Mouse (Mus musculus) G1E (cell line): ENCODE data around the gene Rptn. TPM values are rescaled to one million over a fixed set of nuclear protein-coding genes. Genes with fewer than 3 reads are reported as not detected.

Experiments used
- ATAC-seq: 2 replicates; pipeline ENCODE4 v1.8.0; 2016; ENCODE audit warnings: mild to moderate bottlenecking; ENCODE audit not compliant: insufficient number of reproducible peaks, poor library complexity, low FRiP score, severe bottlenecking; ENCODE audit errors: extremely low read depth
- DNase-seq: peaks from one replicate; pipeline ENCODE4 v3.0.0; 2012; ENCODE audit warnings: low spot score
- H3K27me3 ChIP-seq: 2 replicates; pipeline ENCODE4 v1.6.1; 2012; ENCODE audit warnings: mild to moderate bottlenecking, low read length, inconsistent platforms; ENCODE audit not compliant: insufficient read depth
- H3K36me3 ChIP-seq: replicated peaks from 2 replicates; pipeline ENCODE3; 2012; ENCODE audit warnings: mild to moderate bottlenecking, inconsistent platforms
- H3K4me1 ChIP-seq: 2 replicates; pipeline ENCODE4 v1.6.1; 2012; ENCODE audit warnings: low read depth, low read length, inconsistent platforms, mixed read lengths; ENCODE audit not compliant: insufficient read depth
- H3K4me3 ChIP-seq: 2 replicates; pipeline ENCODE4 v1.5.1; 2012; ENCODE audit warnings: low read depth, mild to moderate bottlenecking, inconsistent platforms, low read length, moderate library complexity, mixed read lengths
- H3K9me3 ChIP-seq: replicated peaks from 2 replicates; pipeline ENCODE4 v1.6.1; 2012; ENCODE audit warnings: inconsistent platforms
- CTCF ChIP-seq: IDR thresholded peaks from 2 replicates; pipeline ENCODE4 v1.5.1; 2012; ENCODE audit warnings: low read depth, low read length, inconsistent platforms, mixed read lengths
- GATA1 ChIP-seq: IDR thresholded peaks from 2 replicates; pipeline ENCODE4 v1.6.1; 2012; ENCODE audit warnings: borderline replicate concordance, low read length, inconsistent platforms, mixed read lengths
- GATA2 ChIP-seq: IDR thresholded peaks from 2 replicates; pipeline ENCODE4 v1.6.1; 2012; ENCODE audit warnings: low read depth, low read length, inconsistent platforms, borderline replicate concordance
- POLR2AphosphoS5 ChIP-seq: IDR thresholded peaks from 2 replicates; pipeline ENCODE4 v1.6.1; 2012; ENCODE audit warnings: low read depth, low read length, inconsistent platforms; ENCODE audit not compliant: insufficient replicate concordance
- TAL1 ChIP-seq: conservative IDR thresholded peaks from 2 replicates; pipeline ENCODE4 v1.6.1; 2012; ENCODE audit warnings: low read depth, low read length, inconsistent platforms, mixed read lengths
- polyA plus RNA-seq: library from polyadenylated mRNA; stranded (reverse); fragments of >175 nt; gene quantifications from 2 replicates; pipeline ENCODE4 v1.2.3, GENCODE M21; 2012
- total RNA-seq, 2 experiments: library from RNA; stranded (forward) in 1 of 2; stranded (reverse) in 1 of 2; fragments of 200-1000 nt in 1 of 2; fragments of >200 nt in 1 of 2; fragmentation: Nextera tagmentation in 1 of 2; gene quantifications; 2 replicates each; pipeline ENCODE4 v1.2.3; 2014 to 2017

Gene Rptn
- total and polyA plus RNA-seq, 3 experiments, result 0.11 TPM; not detected in 2

DNA sequence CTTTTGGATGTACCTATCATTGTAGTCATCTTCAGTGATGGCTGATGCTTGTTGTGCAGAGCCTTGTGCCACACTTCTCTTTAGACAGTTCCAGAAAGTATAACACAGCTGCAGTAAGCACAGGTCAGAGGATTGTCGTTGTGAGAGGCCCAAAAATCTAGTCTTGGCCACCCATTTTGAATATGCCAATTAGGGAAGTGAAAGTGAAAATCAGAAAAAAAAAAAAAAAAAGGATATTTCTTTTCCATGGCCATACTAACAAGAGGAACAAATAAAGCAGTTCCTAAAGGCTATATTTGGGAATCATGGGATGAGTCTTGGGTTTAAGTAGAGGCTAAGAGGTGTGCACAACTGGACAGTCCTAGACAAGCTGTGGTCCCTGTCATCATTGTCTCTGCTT, 18.3 kb upstream of the Rptn start:
- ATAC-seq, result no peak
- no peak for DNase-seq

DNA sequence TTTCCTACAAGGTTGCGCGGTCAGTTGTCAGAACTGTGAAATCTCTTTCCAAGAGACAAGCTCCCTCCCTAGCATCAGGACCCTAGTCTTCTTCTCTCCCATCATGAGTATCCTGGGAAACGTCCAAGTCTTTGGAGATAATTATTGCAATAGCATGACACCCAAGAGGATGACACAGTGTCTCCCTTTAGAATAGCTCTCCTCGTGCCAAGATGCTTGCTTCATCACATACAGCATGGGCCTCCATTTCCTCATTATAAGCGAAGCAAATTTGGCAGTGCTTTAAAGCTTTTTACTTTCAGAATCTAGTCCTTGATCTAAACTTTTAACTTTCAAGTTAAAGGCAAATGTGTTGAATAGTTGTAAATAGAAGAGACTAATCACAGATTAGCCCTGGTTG, 17.9 kb upstream of the Rptn start:
- ATAC-seq (no peak), DNase-seq (no peak)
- Histone ChIP-seq H3K36me3 (no peaks in the 10 kb centered on the region), H3K4me3 (no peak overlapping the region), H3K9me3 (peaks cover 25% of the 10 kb centered on the region), H3K27me3 (no peaks in the 10 kb centered on the region), H3K4me1 (no peaks in the 10 kb centered on the region)
- no peak for TF ChIP-seq POLR2AphosphoS5
- no peak for TF ChIP-seq GATA2
- no peak for TF ChIP-seq TAL1
- TF ChIP-seq GATA1, result no peak
- TF ChIP-seq CTCF, result no peak

More for the DNA sequence above, 18.3 kb upstream of the Rptn start:
- no peak for TF ChIP-seq POLR2AphosphoS5
- no peak for TF ChIP-seq GATA1
- TF ChIP-seq TAL1, result no peak
- TF ChIP-seq CTCF, result no peak
- TF ChIP-seq GATA2, result no peak
- Histone ChIP-seq H3K4me1 (no peaks in the 10 kb centered on the region), H3K27me3 (no peaks in the 10 kb centered on the region), H3K9me3 (peaks cover 25% of the 10 kb centered on the region), H3K4me3 (no peak overlapping the region), H3K36me3 (no peaks in the 10 kb centered on the region)

DNA sequence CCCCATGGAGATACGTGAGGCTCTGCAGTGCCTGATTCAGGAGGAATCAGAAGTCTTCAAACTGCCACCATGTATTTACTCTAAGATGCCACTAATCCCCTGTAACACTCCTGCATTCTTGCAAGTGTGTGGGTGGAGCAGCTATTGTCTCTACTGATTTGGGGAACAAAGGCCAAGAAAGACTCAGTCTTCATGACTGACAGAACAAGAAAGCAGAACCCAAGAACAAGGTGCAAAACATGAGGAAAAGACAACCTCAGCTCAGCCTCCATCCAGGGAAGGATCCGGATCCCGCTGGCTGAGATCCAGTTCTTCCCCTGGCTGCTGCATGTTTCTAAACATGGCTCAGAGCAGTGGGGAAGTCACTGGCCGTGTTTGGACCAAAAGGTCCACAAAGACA, 15.4 kb upstream of the Rptn start:
- DNase-seq (no peak), ATAC-seq (no peak)
- Histone ChIP-seq H3K4me1 (no peaks in the 10 kb centered on the region), H3K4me3 (no peak overlapping the region), H3K27me3 (no peaks in the 10 kb centered on the region), H3K9me3 (peaks cover 21% of the 10 kb centered on the region), H3K36me3 (no peaks in the 10 kb centered on the region)
- TF ChIP-seq POLR2AphosphoS5, result no peak
- TF ChIP-seq CTCF, result no peak
- TF ChIP-seq TAL1, result no peak
- TF ChIP-seq GATA2, result no peak
- no peak for TF ChIP-seq GATA1

DNA sequence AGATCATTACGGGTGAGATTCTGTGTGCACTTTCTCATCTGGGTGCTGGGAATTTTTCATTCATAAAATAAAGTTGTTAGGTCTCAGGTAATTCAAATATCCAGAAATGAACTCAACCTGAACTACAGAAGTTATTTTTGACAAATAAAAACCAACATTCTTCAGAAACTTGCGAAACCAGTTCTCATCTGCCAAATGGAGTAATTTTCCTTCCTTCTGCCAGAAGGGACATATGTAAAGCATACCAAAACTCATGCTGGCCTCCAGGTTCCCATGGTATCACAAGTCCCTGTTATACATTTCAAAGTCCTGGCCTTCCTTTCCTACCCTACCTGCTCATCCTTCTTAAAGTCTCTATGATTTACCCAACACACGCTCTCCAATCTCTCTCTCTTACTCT, 10.4 kb downstream of the Rptn start:
- no peak for ATAC-seq
- Histone ChIP-seq H3K4me1 (no peaks in the 10 kb centered on the region), H3K27me3 (no peaks in the 10 kb centered on the region), H3K9me3 (no peaks in the 10 kb centered on the region; the same call in none of the 2 replicates), H3K36me3 (no peaks in the 10 kb centered on the region), H3K4me3 (no peak overlapping the region)
- TF ChIP-seq GATA2, result no peak
- no peak for TF ChIP-seq POLR2AphosphoS5
- no peak for TF ChIP-seq CTCF
- no peak for TF ChIP-seq TAL1
- TF ChIP-seq GATA1, result no peak
- DNase-seq, result no peak

DNA sequence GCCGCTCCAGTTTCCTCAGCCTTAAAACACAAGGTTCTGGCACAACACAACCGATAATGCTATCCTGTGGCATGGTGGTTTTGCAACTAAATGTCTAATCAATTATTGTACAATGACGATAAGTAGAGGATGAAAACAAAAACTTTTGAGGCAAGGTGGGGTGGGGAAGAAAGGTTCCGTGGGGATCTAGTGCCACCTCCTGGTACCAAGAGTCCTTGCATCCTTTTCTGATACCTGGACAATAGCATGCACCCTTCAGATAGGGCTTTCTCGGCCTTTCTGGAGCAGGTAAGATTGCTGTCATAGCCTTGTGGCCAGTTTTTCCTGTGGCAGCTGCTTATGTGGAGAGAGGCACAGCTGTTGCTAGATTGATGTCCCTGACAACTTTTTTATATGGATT, 13.5 kb downstream of the Rptn start:
- Histone ChIP-seq H3K36me3 (no peaks in the 10 kb centered on the region), H3K9me3 (peaks cover 3% of the 10 kb centered on the region), H3K4me1 (no peaks in the 10 kb centered on the region), H3K27me3 (no peaks in the 10 kb centered on the region), H3K4me3 (no peak overlapping the region)
- TF ChIP-seq CTCF (no peak), GATA1 (no peak), GATA2 (no peak), TAL1 (no peak), POLR2AphosphoS5 (no peak)
- no peak for ATAC-seq
- no peak for DNase-seq

DNA sequence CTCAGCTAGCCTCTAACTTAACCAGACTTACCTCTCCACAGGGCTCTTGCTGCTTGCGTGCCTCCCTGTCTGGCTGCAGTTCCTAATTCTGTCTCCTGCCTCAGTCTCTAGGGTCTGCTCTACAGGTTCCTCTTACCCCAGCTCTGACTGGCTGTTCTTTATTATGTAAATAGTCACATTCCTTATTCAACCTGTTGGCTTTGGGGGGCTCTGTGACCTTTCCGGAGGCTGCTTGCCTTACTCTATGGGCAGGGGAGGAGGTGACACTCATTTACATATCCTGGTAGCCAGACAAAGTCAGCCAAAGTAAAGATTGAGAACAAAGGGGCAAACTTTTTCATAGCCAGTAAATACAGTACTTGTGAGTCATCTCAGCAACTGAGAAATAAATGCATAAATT, 18.4 kb downstream of the Rptn start:
- no peak for DNase-seq
- ATAC-seq, result no peak
- H3K4me3 ChIP-seq, result no peak overlapping the region
- H3K4me1 ChIP-seq, result no peaks in the 10 kb centered on the region
- peaks cover 3% of the 10 kb centered on the region for H3K9me3 ChIP-seq
- H3K27me3 ChIP-seq, result no peaks in the 10 kb centered on the region
- H3K36me3 ChIP-seq, result no peaks in the 10 kb centered on the region
- TF ChIP-seq TAL1 (no peak), GATA2 (no peak), GATA1 (no peak), POLR2AphosphoS5 (no peak), CTCF (no peak)

DNA sequence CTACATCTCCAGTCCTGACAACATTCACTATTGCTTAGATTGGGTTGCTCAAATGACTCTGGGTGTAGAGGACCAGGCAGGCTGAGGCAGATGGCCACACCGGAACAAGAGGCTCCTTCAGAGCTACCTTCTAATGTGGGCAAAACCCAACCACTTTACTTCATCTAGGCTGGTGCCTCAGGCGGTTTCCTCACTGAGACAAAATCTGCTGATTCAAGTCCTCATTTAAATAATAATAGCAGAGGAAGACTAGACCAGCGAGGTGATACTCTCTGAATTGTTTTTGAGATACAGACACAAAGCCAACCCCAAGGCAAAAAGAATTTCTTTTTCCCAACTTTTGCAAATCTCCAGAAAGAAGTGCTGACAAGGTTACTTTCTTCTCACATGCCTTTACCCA, 38.2 kb downstream of the Rptn start:
- Histone ChIP-seq H3K27me3 (no peaks in the 10 kb centered on the region), H3K9me3 (peaks cover 27% of the 10 kb centered on the region), H3K4me1 (no peaks in the 10 kb centered on the region), H3K36me3 (no peaks in the 10 kb centered on the region), H3K4me3 (no peak overlapping the region)
- no peak for TF ChIP-seq POLR2AphosphoS5
- TF ChIP-seq CTCF, result no peak
- no peak for TF ChIP-seq TAL1
- TF ChIP-seq GATA1, result no peak
- TF ChIP-seq GATA2, result no peak
- ATAC-seq, result no peak
- DNase-seq, result no peak
